Mouse (Mus musculus) lung, embryonic 14.5 days (tissue): ENCODE data around the gene Treml2. TPM values are rescaled to one million over a fixed set of nuclear protein-coding genes. Genes with fewer than 3 reads are reported as not detected.

Experiments
- ATAC-seq: fragments of 200-750 bp; cut with Nextera tagmentation; 2 replicates; pipeline ENCODE4 v1.8.0; 2017; ENCODE audit warnings: mild to moderate bottlenecking, moderate TSS enrichment, moderate library complexity; ENCODE audit not compliant: insufficient read depth
- DNase-seq: peaks from one replicate; pipeline ENCODE4 v3.0.0-alpha.2; 2015
- H3K27ac ChIP-seq: fragments of 300-500 bp; sonication (generic); 2 replicates; pipeline ENCODE4 v1.5.1; 2014; ENCODE audit warnings: low read depth, mild to moderate bottlenecking, moderate library complexity
- H3K27me3 ChIP-seq: fragments of 300-500 bp; sonication (generic); 2 replicates; pipeline ENCODE4 v1.6.1; 2014; ENCODE audit warnings: low read length, control low read depth; ENCODE audit not compliant: insufficient read depth
- H3K36me3 ChIP-seq: fragments of 300-500 bp; sonication (generic); 2 replicates; pipeline ENCODE4 v1.6.1; 2014; ENCODE audit warnings: control low read depth; ENCODE audit not compliant: insufficient read depth
- H3K4me1 ChIP-seq: fragments of 300-500 bp; sonication (generic); 2 replicates; pipeline ENCODE4 v1.6.1; 2014; ENCODE audit warnings: antibody characterized with exemption, control low read depth; ENCODE audit not compliant: insufficient read depth
- H3K4me2 ChIP-seq: fragments of 300-500 bp; sonication (generic); 2 replicates; pipeline ENCODE4 v1.6.1; 2014; ENCODE audit warnings: mild to moderate bottlenecking
- H3K4me3 ChIP-seq: fragments of 300-500 bp; sonication (generic); 2 replicates; pipeline ENCODE4 v1.5.1; 2014; ENCODE audit warnings: low read depth, low read length
- H3K9ac ChIP-seq: fragments of 300-500 bp; sonication (generic); 2 replicates; pipeline ENCODE4 v1.6.1; 2014
- H3K9me3 ChIP-seq: fragments of 300-500 bp; sonication (generic); 2 replicates; pipeline ENCODE4 v1.6.1; 2016; ENCODE audit warnings: low read depth, low read length, control low read depth
- CTCF ChIP-seq: IDR thresholded peaks from 2 replicates; pipeline ENCODE4 v1.5.1; 2016; ENCODE audit warnings: antibody characterized with exemption, low read depth
- WGBS: fragments of 180-500 bp; shearing (Covaris S2); extraction: QIAGEN DNeasy Blood & Tissue Kit; methylation state at CpG from one replicate; pipeline ENCODE4 v1.1.7; 2014; 5-methylcytosine and 5-hydroxymethylcytosine counted together
- polyA plus RNA-seq: library from polyadenylated mRNA; unstranded; fragments of >200 nt; fragmentation: Nextera tagmentation; extraction: Ambion mirVana; gene quantifications from 2 replicates; pipeline ENCODE4 v1.2.1, GENCODE M21; 2014

Gene Treml2
- polyA plus RNA-seq, 1 experiment from 2014 or later, result 0.43 TPM

DNA sequence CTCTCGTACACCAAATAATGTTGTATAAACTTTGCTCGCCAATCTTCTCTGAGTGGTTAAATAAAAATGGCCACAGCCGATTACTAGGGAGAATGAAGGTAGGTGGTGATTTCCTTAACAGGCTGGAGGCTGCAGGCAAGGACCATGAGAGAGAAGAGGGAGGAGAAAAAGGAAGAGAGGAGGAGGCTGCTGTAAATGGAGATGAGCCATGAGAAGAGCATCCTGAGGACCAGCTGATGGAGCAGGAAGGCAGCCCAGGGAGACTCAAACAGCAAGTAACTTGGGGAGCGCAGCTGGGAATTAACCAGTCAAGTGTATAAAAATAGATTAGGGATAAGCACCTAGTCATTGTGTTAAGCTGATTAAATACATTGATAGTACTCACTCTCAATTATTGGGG is 34.9 kb downstream of the Treml2 start:
- ATAC-seq (no peak), DNase-seq (no peak)
- WGBS, result 90% methylated on average over 4 of the region's 4 CpGs
- Histone ChIP-seq H3K36me3 (no peaks in the 10 kb centered on the region), H3K9me3 (no peaks in the 10 kb centered on the region), H3K27ac (no peak overlapping the region), H3K4me3 (no peak overlapping the region), H3K4me1 (no peaks in the 10 kb centered on the region), H3K9ac (no peak overlapping the region), H3K4me2 (no peak overlapping the region), H3K27me3 (no peaks in the 10 kb centered on the region)
- no peak for TF ChIP-seq CTCF

DNA sequence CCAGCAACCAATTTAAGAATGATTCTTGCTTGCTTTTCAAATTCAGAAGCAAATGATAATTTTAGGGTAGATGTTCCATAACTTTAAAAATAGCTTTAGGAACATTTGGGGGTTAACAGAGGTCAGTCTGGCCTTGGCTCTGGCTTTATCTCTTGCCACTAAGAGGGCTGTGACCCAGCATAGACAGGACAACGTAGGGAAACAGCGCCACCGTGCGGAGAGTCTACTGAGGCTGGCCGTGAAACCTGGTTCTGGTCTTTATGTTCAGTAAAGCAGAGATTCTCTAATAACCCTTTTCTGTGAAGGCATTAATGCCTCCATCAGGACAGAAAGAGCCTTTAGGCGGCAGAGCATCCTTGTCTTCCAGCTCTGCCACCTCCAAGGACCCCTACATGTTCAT is 37.6 kb downstream of the Treml2 start:
- TF ChIP-seq CTCF, result peak; percentile 82
- Histone ChIP-seq H3K9ac (no peak overlapping the region), H3K4me1 (no peaks in the 10 kb centered on the region), H3K9me3 (no peaks in the 10 kb centered on the region), H3K27ac (no peak overlapping the region), H3K4me2 (no peak overlapping the region), H3K27me3 (no peaks in the 10 kb centered on the region), H3K36me3 (no peaks in the 10 kb centered on the region), H3K4me3 (no peak overlapping the region)
- DNase-seq, result peak; percentile 87
- 0 out of 2 replicates have a peak, but pooled peaks have one; percentile 66 for ATAC-seq
- WGBS, result 2% methylated on average over 6 of the region's 6 CpGs

DNA sequence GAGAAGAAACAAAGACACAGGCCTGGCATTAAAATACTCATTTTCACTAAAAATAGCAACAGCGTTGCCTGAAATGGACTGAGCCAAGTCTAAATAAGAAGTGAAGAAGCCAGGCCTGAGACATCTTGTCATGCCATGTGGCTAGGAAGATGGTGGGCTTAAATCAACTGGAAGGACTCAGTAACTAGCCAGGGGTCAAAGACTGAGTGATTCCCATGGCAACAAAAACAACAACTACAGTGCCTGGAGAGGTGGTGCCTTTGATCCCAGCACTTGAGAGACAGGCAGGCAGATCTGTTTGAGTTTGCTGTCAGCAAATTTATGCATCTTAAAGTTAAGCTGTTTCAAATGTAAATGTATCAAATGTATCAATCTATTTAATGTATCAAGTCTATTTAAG is 41.0 kb downstream of the Treml2 start:
- TF ChIP-seq CTCF, result no peak
- Histone ChIP-seq H3K27ac (no peak overlapping the region), H3K9me3 (no peaks in the 10 kb centered on the region), H3K36me3 (no peaks in the 10 kb centered on the region), H3K4me3 (no peak overlapping the region), H3K4me1 (no peaks in the 10 kb centered on the region), H3K9ac (no peak overlapping the region), H3K4me2 (no peak overlapping the region), H3K27me3 (no peaks in the 10 kb centered on the region)
- ATAC-seq (no peak), DNase-seq (no peak)
- WGBS, result 56% methylated on average over 1 of the region's 1 CpGs

DNA sequence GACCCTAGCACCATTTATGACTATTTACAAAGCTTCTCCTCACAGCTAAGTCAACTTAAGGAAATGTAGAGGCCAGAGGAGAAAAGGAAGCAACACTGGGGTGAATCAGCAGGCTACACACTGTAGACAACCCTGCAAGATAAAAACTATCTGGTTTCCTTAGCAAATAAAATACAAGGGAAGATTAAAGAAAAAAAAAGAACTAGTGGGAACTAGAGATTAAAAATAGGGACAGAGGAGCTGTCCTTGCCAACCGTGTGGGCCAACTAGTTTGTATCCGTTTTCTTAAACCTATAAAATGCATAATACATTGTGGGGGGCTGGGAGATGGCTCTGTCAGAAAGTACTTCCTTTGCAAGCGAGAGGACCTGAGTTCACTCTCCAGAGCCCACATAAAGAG is 42.6 kb downstream of the Treml2 start:
- H3K27ac ChIP-seq, result no peak overlapping the region
- H3K4me3 ChIP-seq, result no peak overlapping the region
- ATAC-seq (no peak), DNase-seq (no peak)
- H3K27me3 ChIP-seq, result no peaks in the 10 kb centered on the region
- no peak overlapping the region for H3K9ac ChIP-seq
- H3K4me1 ChIP-seq, result no peaks in the 10 kb centered on the region
- H3K36me3 ChIP-seq, result no peaks in the 10 kb centered on the region
- WGBS, result 67% methylated on average over 3 of the region's 3 CpGs
- no peak for TF ChIP-seq CTCF
- no peaks in the 10 kb centered on the region for H3K9me3 ChIP-seq
- no peak overlapping the region for H3K4me2 ChIP-seq

DNA sequence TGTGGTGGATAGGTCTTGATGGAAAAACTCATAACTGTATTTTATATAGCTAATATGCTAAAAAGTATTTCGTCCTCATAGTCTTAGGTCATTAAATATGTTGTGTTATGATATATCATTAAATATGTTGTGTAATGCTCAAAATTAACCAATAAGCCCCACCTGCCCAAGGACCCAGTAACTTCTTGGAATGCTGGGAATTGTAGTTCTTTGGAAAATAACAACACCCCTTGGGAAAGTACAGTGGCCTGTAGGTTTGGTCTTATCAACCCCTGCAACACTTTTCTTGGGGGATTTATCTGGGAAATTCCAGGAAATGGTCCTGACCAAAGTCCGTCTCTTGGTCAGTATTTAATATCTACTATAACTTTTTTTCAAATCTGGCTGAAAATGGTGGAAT is 43.8 kb downstream of the Treml2 start:
- no peak overlapping the region for H3K4me3 ChIP-seq
- H3K27ac ChIP-seq, result no peak overlapping the region
- no peak for TF ChIP-seq CTCF
- no peak for DNase-seq
- 77% methylated on average over 2 of the region's 2 CpGs for WGBS
- no peak overlapping the region for H3K4me2 ChIP-seq
- H3K36me3 ChIP-seq, result no peaks in the 10 kb centered on the region
- no peak overlapping the region for H3K9ac ChIP-seq
- no peaks in the 10 kb centered on the region for H3K27me3 ChIP-seq
- ATAC-seq, result no peak
- H3K4me1 ChIP-seq, result no peaks in the 10 kb centered on the region
- no peaks in the 10 kb centered on the region for H3K9me3 ChIP-seq

DNA sequence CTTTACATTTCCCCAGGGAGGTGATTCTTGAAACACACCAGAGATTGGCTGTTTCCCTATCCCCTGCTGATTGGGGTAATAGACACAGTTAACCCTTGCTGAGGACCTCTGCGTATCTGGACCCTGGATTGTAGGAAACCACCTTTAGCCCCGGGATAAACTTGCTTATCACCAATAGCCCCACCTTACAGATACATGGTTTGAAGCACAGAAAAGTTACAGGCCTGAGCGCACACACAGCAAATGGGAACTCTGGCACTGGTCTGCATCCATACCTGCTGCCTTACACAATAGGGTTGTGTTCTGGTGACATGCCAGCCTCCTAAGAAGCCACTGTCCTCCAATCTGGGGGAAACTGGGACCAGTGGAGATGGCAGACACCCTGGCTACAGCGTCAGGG is 46.5 kb downstream of the Treml2 start:
- Histone ChIP-seq H3K27ac (no peak overlapping the region), H3K9me3 (no peaks in the 10 kb centered on the region), H3K27me3 (no peaks in the 10 kb centered on the region), H3K36me3 (no peaks in the 10 kb centered on the region), H3K9ac (no peak overlapping the region), H3K4me1 (no peaks in the 10 kb centered on the region), H3K4me2 (no peak overlapping the region), H3K4me3 (no peak overlapping the region)
- no peak for DNase-seq
- ATAC-seq, result no peak
- no peak for TF ChIP-seq CTCF
- 76% methylated on average over 4 of the region's 4 CpGs for WGBS

DNA sequence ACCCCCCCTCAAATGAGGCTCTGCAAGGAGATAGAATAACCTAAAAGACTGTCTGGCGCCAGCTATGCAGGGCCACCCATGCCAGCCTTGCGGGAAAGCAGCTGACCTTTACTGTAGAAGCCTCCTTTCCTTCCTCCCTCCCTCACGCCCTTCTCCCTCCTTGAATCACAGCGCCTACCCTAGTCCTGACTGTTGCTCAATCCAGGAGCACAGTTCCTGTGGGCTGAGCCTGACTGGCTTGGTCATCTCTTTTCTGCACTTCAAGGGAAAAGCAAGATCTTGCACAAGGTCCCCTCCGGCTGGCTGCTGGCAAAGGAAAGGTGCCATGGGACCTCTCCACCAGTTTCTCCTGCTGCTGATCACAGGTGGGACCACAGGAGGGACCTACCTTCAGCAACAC is 46.9 kb downstream of the Treml2 start, which contains the start of gene Trem2:
Gene Trem2 (plus strand): TSS at position 171 of the 400 bp plus-strand sequence.
- no peak within 1 kb of the TSS for H3K9ac ChIP-seq
- no peak for ATAC-seq
- H3K4me2 ChIP-seq, result no peak within 1 kb of the TSS
- no peaks in the 10 kb centered on the region for H3K36me3 ChIP-seq
- TF ChIP-seq CTCF, result no peak
- peak; percentile 5 for DNase-seq
- no peak within 1 kb of the TSS for H3K27ac ChIP-seq
- no peak within 1 kb of the TSS for H3K4me3 ChIP-seq
- no peaks in the 10 kb centered on the region for H3K9me3 ChIP-seq
- H3K27me3 ChIP-seq, result no peaks in the 10 kb centered on the region
- WGBS, result 63% methylated on average over 5 of the region's 5 CpGs
- no peaks in the 10 kb centered on the region for H3K4me1 ChIP-seq

DNA sequence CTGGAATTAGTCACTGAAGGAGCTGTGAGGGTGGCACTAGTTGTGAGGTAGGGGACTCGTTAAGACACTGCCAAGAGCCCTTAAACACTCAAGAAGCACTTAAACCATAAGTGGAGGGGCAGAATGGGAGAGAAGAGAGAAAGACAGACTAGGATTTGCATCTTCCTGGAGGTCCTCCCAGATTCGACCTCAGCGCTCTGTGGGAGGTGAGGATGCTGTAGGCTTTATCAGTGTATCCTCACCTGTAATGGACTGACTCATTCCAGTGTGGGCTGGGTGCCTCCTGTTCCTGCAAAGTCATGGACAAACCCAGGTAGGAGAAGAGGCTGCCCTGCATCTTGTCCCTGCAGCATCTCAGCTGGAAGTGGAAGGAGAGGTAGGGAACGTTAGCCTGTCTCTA is 47.5 kb downstream of the Treml2 start:
- TF ChIP-seq CTCF, result no peak
- no peak overlapping the region for H3K4me2 ChIP-seq
- H3K9me3 ChIP-seq, result no peaks in the 10 kb centered on the region
- 58% methylated on average over 4 of the region's 4 CpGs for WGBS
- H3K4me1 ChIP-seq, result no peaks in the 10 kb centered on the region
- H3K27ac ChIP-seq, result no peak overlapping the region
- no peaks in the 10 kb centered on the region for H3K27me3 ChIP-seq
- ATAC-seq (no peak), DNase-seq (no peak)
- no peak overlapping the region for H3K4me3 ChIP-seq
- H3K36me3 ChIP-seq, result no peaks in the 10 kb centered on the region
- H3K9ac ChIP-seq, result no peak overlapping the region
